Mouse (Mus musculus): ENCODE measurements around the gene Mrc2.

DNA sequence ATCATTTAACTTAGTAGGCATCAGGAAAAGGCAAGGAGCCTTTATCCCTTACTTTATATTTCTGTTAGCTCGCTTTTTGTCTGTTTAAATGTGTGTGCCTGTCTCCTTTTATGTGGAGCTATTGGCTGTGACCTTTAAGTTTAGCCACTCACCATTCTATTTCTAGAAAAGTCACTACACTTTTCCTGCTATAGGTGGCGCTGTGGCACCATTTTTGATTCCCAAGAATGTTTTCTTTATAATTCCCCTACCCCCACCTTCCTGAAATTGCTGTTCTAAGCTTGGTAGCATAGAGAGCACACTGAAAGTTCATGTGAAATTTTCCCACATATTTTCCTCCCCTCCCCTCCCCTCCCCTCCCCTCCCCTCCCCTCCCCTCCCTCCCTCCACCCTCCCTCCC, 22.3 kb upstream of the Mrc2 start:
- TF ChIP-seq CTCF (IDR thresholded peaks at IDR 0.05; ENCODE audit: control insufficient read depth, insufficient read depth, insufficient replicate concordance, low read depth, low read length): no peak
- TF ChIP-seq POLR2A (IDR thresholded peaks at IDR 0.05; ENCODE audit: control insufficient read depth, low read depth, low read length): no peak

Data from testis, adult 2 months (tissue).